17 mouse cellular contexts compared by ENCODE assay signal in the genomic region with DNA sequence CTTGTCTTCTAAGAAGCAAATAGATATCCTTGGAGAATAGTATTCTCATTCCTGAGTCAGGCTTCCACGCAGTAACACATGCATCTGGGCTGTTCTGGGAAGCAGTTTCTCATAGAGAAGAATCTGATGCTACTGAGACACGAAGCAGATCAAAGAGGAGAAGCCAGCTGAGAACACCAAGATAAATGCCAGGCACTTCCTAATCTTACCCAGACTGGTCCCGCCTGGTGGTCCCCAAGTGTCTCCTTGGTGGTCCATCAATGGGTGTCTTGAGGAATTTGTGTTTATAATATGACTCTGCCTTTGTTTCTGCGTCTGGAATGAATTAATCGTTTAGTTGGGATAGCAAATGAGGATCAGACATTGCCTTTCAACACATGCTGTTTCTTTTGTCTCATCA.
DNase-seq lines count a peak whose midpoint lies in the region; ATAC-seq and TF ChIP-seq lines count a peak whose summit lies in the region.
"Had no signal": no experiment of that assay in that cellular context is flagged by ENCODE, and none has a peak within 500 bp of the region (broad histone marks: within the 10 kb centered on the region; RNA-seq: fewer than 3 reads in every experiment).

No protein-coding gene starts in this region.

- 16% methylated on average over 5 of the region's 5 CpGs for WGBS in lung, embryonic 14.5 days

- no peak overlapping the region for H3K27ac ChIP-seq in lung, embryonic 14.5 days (ENCODE audit: low read depth)
- H3K27ac ChIP-seq: limb, embryonic 12.5 days; macrophage had no signal

- no peak overlapping the region for H3K9ac ChIP-seq in lung, embryonic 14.5 days
- H3K9ac ChIP-seq: limb, embryonic 12.5 days; liver, postnatal 0 days had no signal

- TF ChIP-seq CTCF in lung, embryonic 14.5 days (IDR thresholded peaks at IDR 0.05; ENCODE audit: low read depth): no peak

- no peak overlapping the region for H3K4me3 ChIP-seq in lung, embryonic 14.5 days (ENCODE audit: low read depth, low read length)
- H3K4me3 ChIP-seq: limb, embryonic 12.5 days had no signal

- peak; percentile 88 for ATAC-seq in frontal cortex, adult (ENCODE audit: low TSS enrichment)
- ATAC-seq in lung, embryonic 14.5 days (ENCODE audit: insufficient read depth): peak; percentile 62; the same call in 1 of the 2 replicates
- ATAC-seq: liver, postnatal 0 days had no signal

- H3K27me3 ChIP-seq in lung, embryonic 14.5 days (ENCODE audit: insufficient read depth, low read length): no peaks in the 10 kb centered on the region
- H3K27me3 ChIP-seq: limb, embryonic 12.5 days had no signal

- no peaks in the 10 kb centered on the region for H3K9me3 ChIP-seq in lung, embryonic 14.5 days (ENCODE audit: low read depth, low read length)
- H3K9me3 ChIP-seq: limb, embryonic 12.5 days had no signal

- H3K36me3 ChIP-seq in lung, embryonic 14.5 days (ENCODE audit: insufficient read depth): no peaks in the 10 kb centered on the region
- H3K36me3 ChIP-seq: limb, embryonic 12.5 days had no signal

- no peaks in the 10 kb centered on the region for H3K4me1 ChIP-seq in lung, embryonic 14.5 days (ENCODE audit: insufficient read depth)

- H3K4me2 ChIP-seq in lung, embryonic 14.5 days: peak overlapping the region; percentile 7; the same call in 1 of the 2 replicates
- H3K4me2 ChIP-seq: limb, embryonic 12.5 days had no signal

- DNase-seq in frontal cortex, postnatal 10 days (ENCODE audit: low spot score in 2 of 2): no peak
- peak; percentile 46 for DNase-seq in lung, embryonic 14.5 days
- DNase-seq in lung, postnatal 4 days: no peak
- DNase-seq in embryo, embryonic 11 days: peak; percentile 63
- peak; percentile 68 for DNase-seq in mesoderm, embryonic 11.5 days (ENCODE audit: low read depth, low spot score)
- no peak for DNase-seq in cerebellum, adult 8-10 months
- DNase-seq in thymus, postnatal 0 days (ENCODE audit: low spot score): no peak
- DNase-seq: adrenal gland, postnatal 10 days; cerebellum, postnatal 10 days; heart, postnatal 36 days; kidney, postnatal 14 days; liver, postnatal 0 days; right cerebral cortex, postnatal 14 days; thymus, postnatal 25 days had no signal

Comparison
In these comparisons a context has a peak if more than half of its experiments do, and no peak if none do; other contexts are left out.
1. DNase-seq: peak in lung, embryonic 14.5 days (single experiment), embryo, embryonic 11 days (single experiment) and mesoderm, embryonic 11.5 days (single experiment); none in frontal cortex, postnatal 10 days (0 of 2), lung, postnatal 4 days (0 of 2), cerebellum, adult 8-10 months (single experiment) and thymus, postnatal 0 days (single experiment).